11 mouse cellular contexts compared by ENCODE assay signal in genomic region chr2:122102070-122102469, GRCm38 (mm10). TPM values are rescaled to one million over a fixed set of nuclear protein-coding genes. Genes with fewer than 3 reads are reported as not detected.
DNase-seq lines count a peak whose midpoint lies in the region; ATAC-seq and TF ChIP-seq lines count a peak whose summit lies in the region.
"Had no signal": no experiment of that assay in that cellular context is flagged by ENCODE, and none has a peak within 500 bp of the region (broad histone marks: within the 10 kb centered on the region; RNA-seq: fewer than 3 reads in every experiment).

No protein-coding gene starts in this region.

- no peak overlapping the region for H3K4me3 ChIP-seq in bone marrow macrophage, adult 2 months (ENCODE audit: insufficient read depth, low read length)
- H3K4me3 ChIP-seq in midbrain, embryonic 16.5 days (ENCODE audit: low read depth, low read length), result no peak overlapping the region
- H3K4me3 ChIP-seq: erythroblast, embryonic 14.5 days had no signal

- no peak for ATAC-seq in inflammation-experienced regulatory T-cells, adult 6 months
- no peak for ATAC-seq in midbrain, embryonic 16.5 days

- H3K27me3 ChIP-seq in midbrain, embryonic 16.5 days (ENCODE audit: control insufficient read depth, insufficient read depth, low read depth, low read length), result no peaks in the 10 kb centered on the region

- no peak for TF ChIP-seq POLR2A in bone marrow macrophage, adult 2 months (IDR thresholded peaks at IDR 0.05; ENCODE audit: borderline replicate concordance, low read depth, low read length)

- no peak overlapping the region for H3K9ac ChIP-seq in midbrain, embryonic 16.5 days (ENCODE audit: low read depth, low read length)

- intact Hi-C loops in gastrocnemius, postnatal 14 days (cut with DNase I; ENCODE audit: low total_unique reads), result no loop called here

- H3K9me3 ChIP-seq in midbrain, embryonic 16.5 days (replicated peaks; ENCODE audit: control insufficient read depth, low read length, poor library complexity, severe bottlenecking), result no peaks in the 10 kb centered on the region

- H3K36me3 ChIP-seq in midbrain, embryonic 16.5 days (ENCODE audit: control insufficient read depth, insufficient read depth, low read length), result peaks cover 8% of the 10 kb centered on the region; the same call in 1 of the 2 replicates

- peak; percentile 46; the same call in 1 of the 2 replicates for TF ChIP-seq CTCF in bone marrow macrophage, adult 2 months (IDR thresholded peaks at IDR 0.05; ENCODE audit: low read depth, low read length)

- no peak overlapping the region for H3K27ac ChIP-seq in bone marrow macrophage, adult 2 months (ENCODE audit: insufficient read depth, low read depth, low read length)
- H3K27ac ChIP-seq in midbrain, embryonic 16.5 days (ENCODE audit: low read length), result no peak overlapping the region

- H3K4me1 ChIP-seq in bone marrow macrophage, adult 2 months (ENCODE audit: control insufficient read depth, insufficient read depth, low read length), result no peaks in the 10 kb centered on the region
- no peaks in the 10 kb centered on the region for H3K4me1 ChIP-seq in midbrain, embryonic 16.5 days (ENCODE audit: control insufficient read depth, insufficient read depth, low read length)

- peak; percentile 23 for DNase-seq in gastrocnemius, postnatal 14 days
- no peak for DNase-seq in gastrocnemius, postnatal 25 days
- DNase-seq in CD4-positive helper T cell, adult 2 months (ENCODE audit: low read depth, low spot score), result peak; percentile 43
- DNase-seq in lung, postnatal 10 days, result peak; percentile 43
- no peak for DNase-seq in ovary, postnatal 14 days (ENCODE audit: low spot score)

- H3K4me2 ChIP-seq in midbrain, embryonic 16.5 days (ENCODE audit: low read length), result no peak overlapping the region

RNA-seq across cellular contexts. Expression of gene Spg11, which starts 16.1 kb away (rescaled TPM):
- 1 to 10 TPM; 6.3 to 6.4 TPM for total RNA-seq in gastrocnemius, postnatal 14 days (2021)
- total RNA-seq in gastrocnemius, postnatal 25 days (2021), result 1 to 10 TPM; 5.0 to 5.6 TPM
- 15.3 and 16.4 TPM in 2 replicates for polyA plus RNA-seq in bone marrow macrophage, adult 2 months (2012; ENCODE audit: insufficient read depth, insufficient read length, missing spikeins)
- 1 to 10 TPM; 5.6 to 6.8 (median 6.3) TPM for polyA plus RNA-seq in inflammation-experienced regulatory T-cells, adult 6 months (2017; shearing (Covaris generic))
- 7.3 and 8.1 TPM in 2 replicates for polyA plus RNA-seq in midbrain, embryonic 16.5 days (2015; fragmentation: Nextera tagmentation; extraction: Ambion mirVana)

RNA-seq across cellular contexts. Expression of gene B2m, which starts 45.4 kb away (rescaled TPM):
- total RNA-seq in gastrocnemius, postnatal 14 days (2021), result 10 to 100 TPM; 80.2 to 95.9 TPM
- 100 to 1,000 TPM in 1 of 2 experiments, 10 to 100 TPM in 1; 61.7 to 111 TPM for total RNA-seq in gastrocnemius, postnatal 25 days (2021)
- 8,073 and 8,193 TPM in 2 replicates for polyA plus RNA-seq in bone marrow macrophage, adult 2 months (2012; ENCODE audit: insufficient read depth, insufficient read length, missing spikeins)
- over 10,000 TPM in 1 of 3 experiments, 1,000 to 10,000 TPM in 2; 8,524 to 10,037 (median 9,865) TPM for polyA plus RNA-seq in inflammation-experienced regulatory T-cells, adult 6 months (2017; shearing (Covaris generic))
- polyA plus RNA-seq in midbrain, embryonic 16.5 days (2015; fragmentation: Nextera tagmentation; extraction: Ambion mirVana), result 68.3 and 72.7 TPM in 2 replicates

RNA-seq across cellular contexts. Expression of gene Trim69, which starts 58.4 kb away (rescaled TPM):
- not detected for total RNA-seq in gastrocnemius, postnatal 14 days (2021)
- not detected for total RNA-seq in gastrocnemius, postnatal 25 days (2021)
- not detected in 2 replicates for polyA plus RNA-seq in bone marrow macrophage, adult 2 months (2012; ENCODE audit: insufficient read depth, insufficient read length, missing spikeins)
- under 1 TPM in 2 of 3 experiments, not detected in 1; 0.26 to 0.33 TPM for polyA plus RNA-seq in inflammation-experienced regulatory T-cells, adult 6 months (2017; shearing (Covaris generic))
- not detected in 2 replicates for polyA plus RNA-seq in midbrain, embryonic 16.5 days (2015; fragmentation: Nextera tagmentation; extraction: Ambion mirVana)
- total RNA-seq: ES-E14; left cerebral cortex, postnatal 25 days had no signal
- polyA plus RNA-seq: erythroblast, embryonic 14.5 days had no signal

Comparison
In these comparisons a context has a peak if more than half of its experiments do, and no peak if none do; other contexts are left out.
1. DNase-seq: peak in gastrocnemius, postnatal 14 days (single experiment), CD4-positive helper T cell, adult 2 months (single experiment) and lung, postnatal 10 days (single experiment); none in gastrocnemius, postnatal 25 days (single experiment) and ovary, postnatal 14 days (single experiment).
2. RNA of gene B2m, which starts 45.4 kb away (polyA plus RNA-seq): 8,524 to 10,037 TPM in inflammation-experienced regulatory T-cells, adult 6 months and 8,073 to 8,193 TPM in bone marrow macrophage, adult 2 months; 68.3 to 72.7 TPM in midbrain, embryonic 16.5 days; every median in the first group is over 100 times any median in the second.